Mouse (Mus musculus): Measurements from ENCODE around the gene Olfr1499. TPM values are rescaled to one million over a fixed set of nuclear protein-coding genes. Genes with fewer than 3 reads are reported as not detected.
A peak's percentile ranks its signal among the peaks of the same experiment; 100 is the strongest.
"Not testable (repeated sequence)": the region's sequence is repeated elsewhere in the genome, so short reads cannot be mapped to it uniquely, and the experiment has no call there.

Gene Olfr1499
- total RNA-seq (2021): not detected
- long read RNA-seq, experiment 1: 0 reads
- long read RNA-seq, experiment 2: 0 reads

- no peak for DNase-seq (ENCODE audit: low spot score in 2 of 2)
Measured at GRCm38 (mm10) chr19:13819347-13819746, at the start of gene Olfr1499. Olfr1499 (minus strand) TSS chr19:13819447.

GRCm38 (mm10) chr19:13861495-13861894 is 42.2 kb upstream of the Olfr1499 start, which contains the start of gene Olfr1502:
Olfr1502 (plus strand) TSS chr19:13861795.
- no peak for DNase-seq (ENCODE audit: low spot score in 2 of 2)

GRCm38 (mm10) chr19:13850592-13850991 is 31.3 kb upstream of the Olfr1499 start, which contains the start of gene Olfr1501:
Olfr1501 (minus strand) TSS chr19:13850692.
- not testable (repeated sequence) for DNase-seq (ENCODE audit: low spot score in 2 of 2)

GRCm38 (mm10) chr19:13830388-13830787 is 11.1 kb upstream of the Olfr1499 start, which contains the start of gene Olfr1500:
Olfr1500 (minus strand) TSS chr19:13830488.
- DNase-seq (ENCODE audit: low spot score in 2 of 2): no peak

GRCm38 (mm10) chr19:13828447-13828846 is 9.2 kb upstream of the Olfr1499 start:
- DNase-seq (ENCODE audit: low spot score in 2 of 2): no peak

GRCm38 (mm10) chr19:13820847-13821246 is 1.6 kb upstream of the Olfr1499 start:
- no peak for DNase-seq (ENCODE audit: low spot score in 2 of 2)

- DNase-seq (ENCODE audit: low spot score in 2 of 2): peak in 1 of 2 experiments; percentile 46
Measured at GRCm38 (mm10) chr19:13818827-13819226, 420 bp downstream of the Olfr1499 start.

- no peak for DNase-seq (ENCODE audit: low spot score in 2 of 2)
Measured at GRCm38 (mm10) chr19:13812823-13813222, 6.4 kb downstream of the Olfr1499 start.

GRCm38 (mm10) chr19:13805486-13805885 is 13.8 kb downstream of the Olfr1499 start:
- DNase-seq (ENCODE audit: low spot score in 2 of 2): not testable (repeated sequence)

GRCm38 (mm10) chr19:13798102-13798501 is 21.1 kb downstream of the Olfr1499 start, which contains the start of gene Olfr1497:
Olfr1497 (minus strand) TSS chr19:13798202.
- no peak for DNase-seq (ENCODE audit: low spot score in 2 of 2)

GRCm38 (mm10) chr19:13777578-13777977 is 41.7 kb downstream of the Olfr1499 start, which contains the start of gene Olfr1496:
Olfr1496 (plus strand) TSS chr19:13777878.
- no peak for DNase-seq (ENCODE audit: low spot score in 2 of 2)

GRCm38 (mm10) chr19:13768565-13769276 is 50.5 kb downstream of the Olfr1499 start:
- DNase-seq (ENCODE audit: low spot score in 2 of 2): no peak

- DNase-seq (ENCODE audit: low spot score in 2 of 2): no peak
Measured at GRCm38 (mm10) chr19:13764306-13764705, 54.9 kb downstream of the Olfr1499 start, which contains the start of gene Olfr1495. Olfr1495 (plus strand) TSS chr19:13764606.

Other genes with a start within 250 kb of the Olfr1499 start
- gene Olfr1484, start 235.9 kb downstream of the Olfr1499 start, total RNA-seq (2021): not detected
- gene Olfr1487, start 202.1 kb downstream of the Olfr1499 start, total RNA-seq (2021): not detected
- gene Olfr1489, start 187.8 kb downstream of the Olfr1499 start, total RNA-seq (2021): not detected
- not detected for gene Olfr1490, start 168.4 kb downstream of the Olfr1499 start, total RNA-seq (2021)
- not detected for gene Olfr1491, start 122.2 kb downstream of the Olfr1499 start, total RNA-seq (2021)
- gene Olfr1493-ps1, start 96.2 kb downstream of the Olfr1499 start, total RNA-seq (2021): not detected
- not detected for gene Olfr1494, start 79.7 kb downstream of the Olfr1499 start, total RNA-seq (2021)
- gene Olfr1495, start 54.8 kb downstream of the Olfr1499 start, total RNA-seq (2021): not detected
- not detected for gene Olfr1496, start 41.6 kb downstream of the Olfr1499 start, total RNA-seq (2021)
- gene Olfr1497, start 21.2 kb downstream of the Olfr1499 start, total RNA-seq (2021): not detected
- not detected for gene Olfr1500, start 11.0 kb upstream of the Olfr1499 start, total RNA-seq (2021)
- not detected for gene Olfr1501, start 31.2 kb upstream of the Olfr1499 start, total RNA-seq (2021)
- gene Olfr1502, start 42.3 kb upstream of the Olfr1499 start, total RNA-seq (2021): not detected
- not detected for gene Olfr1504, start 78.5 kb upstream of the Olfr1499 start, total RNA-seq (2021)
- gene Olfr1505, start 94.1 kb upstream of the Olfr1499 start, total RNA-seq (2021): not detected